Mouse (Mus musculus) urinary bladder, postnatal 36 days (tissue): ENCODE measurements around the gene Scml4.

ENCODE experiments used
- DNase-seq, 2 experiments: peaks; one replicate each; pipeline ENCODE4 v3.0.0; 2022; ENCODE audit warnings: low spot score in 2 of 2, mixed read lengths in 1 of 2

The Scml4 gene

GRCm38 (mm10) chr10:42991018-42991417 is 130.8 kb downstream of the Scml4 start:
- no peak for DNase-seq

DNA sequence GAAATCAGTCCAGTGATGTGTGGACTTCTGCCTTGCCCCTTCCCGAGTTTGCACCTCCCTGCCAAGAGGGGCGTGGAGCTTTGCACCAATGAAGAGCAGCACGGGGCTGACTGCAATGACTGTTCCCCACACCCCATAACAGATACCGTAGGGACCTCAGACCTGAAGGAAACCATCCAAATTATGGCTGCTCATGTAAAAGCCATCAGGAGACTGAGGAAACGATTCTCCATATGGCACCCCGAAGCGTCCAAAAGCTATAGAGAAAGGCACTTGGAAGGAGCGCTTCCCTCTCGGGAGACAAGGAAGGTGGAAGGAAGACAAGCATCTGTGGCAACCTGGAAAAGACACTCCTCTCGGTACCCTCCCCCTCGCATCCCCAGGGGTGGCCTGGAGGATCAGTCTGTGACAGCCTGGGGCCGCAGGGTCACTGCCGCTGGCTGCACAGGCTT is 134.2 kb downstream of the Scml4 start:
- no peak for DNase-seq

DNA sequence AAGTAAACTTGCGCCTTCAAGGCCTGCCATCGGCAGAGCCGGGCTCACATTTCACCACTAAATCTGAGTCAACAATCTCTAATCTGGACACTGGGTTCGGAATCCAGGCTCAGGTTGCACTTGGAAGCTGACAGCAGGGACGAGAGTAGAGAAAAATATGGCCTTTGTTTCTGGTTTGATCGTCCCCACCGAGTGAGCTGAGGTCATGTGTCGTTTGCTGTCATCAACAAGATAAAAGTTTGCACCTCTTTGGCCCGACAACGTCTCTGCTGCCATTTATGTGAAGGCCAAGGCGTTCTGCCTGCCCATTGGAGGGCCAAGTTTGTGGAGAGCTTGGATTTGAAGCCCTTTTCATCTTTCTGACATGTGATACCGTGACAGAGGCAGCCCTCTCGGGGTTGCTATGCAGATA is 135.3 kb downstream of the Scml4 start:
- no peak for DNase-seq

- no peak for DNase-seq
Observed at GRCm38 (mm10) chr10:42997278-42997677, 137.1 kb downstream of the Scml4 start.

- no peak for DNase-seq
Observed at GRCm38 (mm10) chr10:42999324-42999723, 139.2 kb downstream of the Scml4 start.

DNA sequence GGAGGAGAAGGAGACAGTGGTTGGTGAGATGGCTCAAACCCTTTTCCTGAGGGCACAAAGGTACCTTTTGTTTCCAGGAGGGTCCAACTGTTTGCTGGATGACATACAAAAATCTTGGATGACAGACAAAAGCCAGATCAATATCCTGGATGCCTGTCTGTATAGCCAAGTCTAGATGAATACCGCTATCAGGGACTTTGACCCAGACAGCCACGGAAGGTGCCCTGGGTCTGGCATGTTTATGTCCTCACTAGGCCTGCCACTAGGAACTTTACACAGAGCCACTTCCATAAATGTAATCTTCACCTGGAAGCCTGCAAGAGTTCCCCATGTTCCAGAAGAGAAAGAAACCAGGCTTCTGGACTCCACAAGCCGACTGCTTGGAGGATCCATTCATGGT is 141.3 kb downstream of the Scml4 start:
- DNase-seq: no peak

- DNase-seq: no peak
Observed at GRCm38 (mm10) chr10:43002066-43002678, 142.0 kb downstream of the Scml4 start.

GRCm38 (mm10) chr10:43002721-43003465 is 142.7 kb downstream of the Scml4 start:
- no peak for DNase-seq

- DNase-seq: no peak
Observed at GRCm38 (mm10) chr10:43003466-43003757, 143.2 kb downstream of the Scml4 start.

DNA sequence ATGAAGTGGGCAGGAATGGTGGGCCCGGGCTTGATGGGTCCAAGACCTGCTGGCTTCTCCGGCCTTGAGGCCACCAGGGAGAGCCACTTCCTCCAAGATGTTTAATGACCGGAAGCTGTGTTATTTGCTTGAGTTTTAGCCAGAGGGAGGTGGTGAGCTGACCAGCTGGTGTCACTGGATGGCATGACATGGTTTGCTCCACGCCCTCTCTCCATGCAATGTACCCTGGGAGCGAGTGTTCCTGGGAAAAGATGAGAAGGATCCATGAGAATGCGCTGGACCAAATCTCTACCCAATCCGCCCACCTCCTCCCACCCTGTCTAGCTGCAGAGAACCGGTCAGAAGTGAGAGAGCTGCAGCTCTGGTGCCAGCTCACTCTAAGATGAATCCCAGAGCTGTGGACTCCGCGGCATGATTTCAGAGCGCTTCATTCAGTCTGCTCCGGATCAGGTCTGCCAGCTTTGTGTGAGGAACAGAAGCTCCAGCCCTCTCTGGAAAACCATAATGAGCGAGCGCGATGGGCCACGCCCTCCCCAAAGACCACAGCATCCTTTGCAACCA is 144.1 kb downstream of the Scml4 start:
- DNase-seq: no peak

GRCm38 (mm10) chr10:43005031-43005430 is 144.9 kb downstream of the Scml4 start:
- DNase-seq: no peak

DNA sequence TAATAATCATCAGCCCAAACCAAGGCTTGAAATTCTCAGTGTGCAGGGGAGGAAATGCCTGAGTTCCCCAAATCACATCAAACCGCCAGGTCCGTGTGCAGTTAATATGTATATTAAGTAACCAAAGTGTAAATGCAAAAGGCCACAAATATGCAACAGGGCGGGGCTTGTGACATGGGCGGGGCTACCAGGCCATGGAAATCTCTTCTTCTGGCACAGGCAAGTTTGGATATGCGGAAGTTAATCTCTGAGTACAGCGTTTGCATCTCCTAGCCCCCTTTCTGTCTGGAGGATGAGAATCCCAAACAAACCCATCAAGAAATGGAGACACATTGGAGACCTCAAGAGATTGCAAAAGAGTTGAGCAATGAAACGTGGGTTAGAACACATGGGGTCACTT is 145.5 kb downstream of the Scml4 start:
- no peak for DNase-seq

DNA sequence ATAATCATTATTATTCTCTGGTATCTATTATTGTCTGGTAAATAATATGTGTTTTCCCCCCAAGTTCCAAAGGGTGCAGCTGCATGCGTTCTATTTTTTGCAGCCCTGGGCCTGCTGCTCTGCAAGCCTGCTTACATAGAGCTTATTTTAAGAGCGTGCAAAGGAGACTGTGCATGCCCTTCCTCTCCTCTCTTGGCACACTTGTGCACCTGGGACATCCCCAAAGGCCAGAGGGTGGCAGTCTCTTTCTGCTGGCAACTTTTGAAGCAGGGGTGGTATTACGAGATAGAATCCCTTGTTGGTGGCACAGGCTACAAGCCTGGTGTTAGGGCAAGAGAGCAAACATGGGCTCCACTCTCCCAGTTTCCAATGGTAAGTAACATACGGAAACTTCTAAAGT is 146.4 kb downstream of the Scml4 start:
- no peak for DNase-seq

DNA sequence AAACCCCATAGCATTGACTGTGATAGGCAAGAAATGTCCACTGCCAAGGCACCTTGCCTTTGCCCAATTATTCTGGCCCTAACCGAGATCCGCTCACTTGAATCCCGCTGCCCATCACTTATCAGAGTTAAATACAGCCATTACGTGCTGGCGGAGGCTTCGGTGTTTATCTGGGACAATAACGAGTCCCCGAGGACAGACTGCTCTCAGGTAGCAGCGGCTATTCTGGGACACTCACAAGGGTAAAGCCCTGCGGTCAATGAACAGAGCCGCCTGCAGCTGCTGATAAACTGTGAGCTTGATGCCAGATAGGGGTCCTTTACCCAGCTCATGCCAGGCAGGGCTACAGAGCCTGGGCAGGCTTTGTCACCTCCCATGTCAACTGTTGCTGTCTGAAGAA is 147.9 kb downstream of the Scml4 start:
- no peak for DNase-seq
